Mouse (Mus musculus) limb, embryonic 10.5 days (tissue): ENCODE measurements at regions not wholly inside any gene's neighbourhood (a gene's known extent, or its start where the extent isn't known, plus 50 kb on each side); places are given as distances from the start of the nearest gene placed in this dataset.

ENCODE experiments used
- DNase-seq: peaks from one replicate; pipeline ENCODE4 v3.0.0-alpha.2; 2017; ENCODE audit warnings: low spot score
- H3K27ac ChIP-seq: fragments of 300-500 bp; sonication (generic); 2 replicates; pipeline ENCODE4 v1.5.1; 2016; ENCODE audit warnings: mild to moderate bottlenecking
- H3K27me3 ChIP-seq: fragments of 300-500 bp; sonication (generic); 2 replicates; pipeline ENCODE4 v1.6.1; 2016; ENCODE audit warnings: low read depth, mild to moderate bottlenecking; ENCODE audit not compliant: poor library complexity, severe bottlenecking
- H3K36me3 ChIP-seq: fragments of 300-500 bp; sonication (generic); 2 replicates; pipeline ENCODE4 v1.6.1; 2016; ENCODE audit warnings: mild to moderate bottlenecking, moderate library complexity
- H3K4me1 ChIP-seq: fragments of 300-500 bp; sonication (generic); 2 replicates; pipeline ENCODE4 v1.6.1; 2016
- H3K4me3 ChIP-seq: fragments of 300-500 bp; sonication (generic); 2 replicates; pipeline ENCODE4 v1.5.1; 2016; ENCODE audit warnings: mild to moderate bottlenecking, moderate library complexity
- H3K9me3 ChIP-seq: fragments of 300-500 bp; sonication (generic); replicated peaks from 2 replicates; pipeline ENCODE4 v1.6.1; 2016; ENCODE audit warnings: mild to moderate bottlenecking
- WGBS: fragments of 180-500 bp; shearing (Covaris S2); methylation state at CpG from one replicate; pipeline ENCODE4 v1.1.7; 2016; 5-methylcytosine and 5-hydroxymethylcytosine counted together

DNA sequence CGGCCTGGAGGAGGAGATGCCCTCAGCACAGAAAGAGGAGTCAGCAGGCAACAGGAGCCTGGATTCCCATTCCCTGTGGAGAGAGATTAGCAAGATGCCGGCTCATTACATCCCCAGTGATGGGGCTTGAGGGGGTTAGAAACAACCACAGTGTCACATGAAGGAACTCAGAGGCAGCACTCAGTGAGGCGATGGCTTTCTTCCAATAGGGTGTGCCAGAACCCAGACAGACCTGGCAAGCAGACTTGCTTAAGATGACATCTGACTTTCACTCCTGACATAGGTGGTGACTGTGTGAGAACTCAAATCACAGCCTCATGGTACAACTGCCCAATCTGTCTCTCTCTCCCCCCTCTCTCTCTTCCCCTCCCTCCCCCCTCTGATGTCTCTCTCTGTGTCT is 50.1 kb upstream of the Atrnl1 start:
- no peaks in the 10 kb centered on the region for H3K9me3 ChIP-seq
- 47% methylated on average over 3 of the region's 3 CpGs for WGBS
- no peak for DNase-seq

More for the DNA sequence above, 50.1 kb upstream of the Atrnl1 start:
- Histone ChIP-seq H3K4me1 (no peaks in the 10 kb centered on the region), H3K36me3 (no peaks in the 10 kb centered on the region), H3K4me3 (no peak overlapping the region), H3K27ac (no peak overlapping the region), H3K27me3 (no peaks in the 10 kb centered on the region)
